Mouse (Mus musculus) neural tube, embryonic 14.5 days (tissue): Measurements from ENCODE around the gene Sdc3. TPM values are rescaled to one million over a fixed set of nuclear protein-coding genes. Genes with fewer than 3 reads are reported as not detected.

Experiments used
- ATAC-seq: fragments of 200-750 bp; cut with Nextera tagmentation; 2 replicates; pipeline ENCODE4 v1.8.0; 2017; ENCODE audit warnings: low read depth, mild to moderate bottlenecking, moderate TSS enrichment, moderate library complexity
- H3K27ac ChIP-seq: fragments of 300-500 bp; sonication (generic); 2 replicates; pipeline ENCODE4 v1.5.1; 2014; ENCODE audit warnings: low read depth, mild to moderate bottlenecking, control low read depth, low read length, moderate library complexity, mixed read lengths
- H3K27me3 ChIP-seq: fragments of 300-500 bp; sonication (generic); 2 replicates; pipeline ENCODE4 v1.6.1; 2014; ENCODE audit warnings: low read length; ENCODE audit not compliant: control insufficient read depth, insufficient read depth
- H3K36me3 ChIP-seq: fragments of 300-500 bp; sonication (generic); 2 replicates; pipeline ENCODE4 v1.6.1; 2014; ENCODE audit warnings: low read length, mixed read lengths; ENCODE audit not compliant: control insufficient read depth, insufficient read depth
- H3K4me1 ChIP-seq: fragments of 300-500 bp; sonication (generic); 2 replicates; pipeline ENCODE4 v1.6.1; 2014; ENCODE audit warnings: low read length; ENCODE audit not compliant: control insufficient read depth, insufficient read depth
- H3K4me2 ChIP-seq: fragments of 300-500 bp; sonication (generic); 2 replicates; pipeline ENCODE4 v1.6.1; 2014; ENCODE audit warnings: mild to moderate bottlenecking, low read depth, low read length, control low read depth
- H3K4me3 ChIP-seq: fragments of 300-500 bp; sonication (generic); 2 replicates; pipeline ENCODE4 v1.5.1; 2014; ENCODE audit warnings: low read depth, low read length, control low read depth, mixed read lengths
- H3K9ac ChIP-seq: fragments of 300-500 bp; sonication (generic); replicated peaks from 2 replicates; pipeline ENCODE4 v1.6.1; 2014; ENCODE audit warnings: low read depth, mild to moderate bottlenecking, control low read depth, low read length, mixed read lengths
- H3K9me3 ChIP-seq: fragments of 300-500 bp; sonication (generic); 2 replicates; pipeline ENCODE4 v1.6.1; 2016; ENCODE audit warnings: low read length; ENCODE audit not compliant: control insufficient read depth
- WGBS: fragments of 180-500 bp; shearing (Covaris S2); extraction: QIAGEN DNeasy Blood & Tissue Kit; methylation state at CpG from one replicate; pipeline ENCODE4 v1.1.7; 2014; 5-methylcytosine and 5-hydroxymethylcytosine counted together
- polyA plus RNA-seq: library from polyadenylated mRNA; unstranded; fragments of >200 nt; fragmentation: Nextera tagmentation; extraction: Ambion mirVana; gene quantifications from 2 replicates; pipeline ENCODE4 v1.2.1, GENCODE M21; 2014

Gene Sdc3
- polyA plus RNA-seq, 1 experiment from 2014 or later, result 83.4 TPM

DNA sequence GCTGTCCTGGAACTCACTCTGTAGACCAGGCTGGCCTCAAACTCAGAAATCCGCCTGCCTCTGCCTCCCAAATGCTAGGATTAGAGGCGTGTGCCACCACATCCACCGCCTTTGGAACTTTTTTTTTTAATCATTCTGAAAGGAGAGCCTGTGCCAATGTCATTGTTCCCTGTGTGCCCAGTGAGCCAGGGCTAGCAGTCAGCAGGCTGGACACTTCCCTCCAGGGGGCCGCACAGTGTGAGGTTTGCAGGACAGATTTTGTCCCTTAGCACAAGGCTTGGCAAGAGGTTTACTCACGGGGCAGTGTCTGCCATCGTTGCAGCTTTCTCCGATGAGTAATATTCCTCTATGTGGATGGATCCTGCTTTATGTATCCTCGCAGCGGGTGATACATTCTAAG lies 14.4 kb downstream of the Sdc3 start:
- no peak overlapping the region for H3K4me2 ChIP-seq
- no peaks in the 10 kb centered on the region for H3K9me3 ChIP-seq

DNA sequence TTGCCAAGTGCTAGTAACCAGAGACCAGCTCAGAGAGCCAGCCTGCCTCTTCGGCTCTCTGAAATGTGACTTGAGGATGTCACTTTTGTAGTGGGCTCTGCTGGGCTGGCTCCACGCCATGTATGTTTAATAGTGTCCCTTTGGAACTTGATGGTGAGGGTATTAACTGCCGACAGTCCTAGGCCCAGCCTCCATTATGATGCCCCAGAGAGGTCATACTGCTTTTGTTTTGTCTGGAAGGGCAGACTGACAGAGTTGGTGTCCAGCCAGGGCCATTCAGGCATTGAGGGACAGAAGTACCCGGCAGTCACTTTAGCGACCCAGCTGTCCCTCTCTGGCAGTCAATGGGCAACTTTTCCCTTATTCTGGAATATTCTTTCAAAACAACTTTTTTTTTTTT lies 17.4 kb downstream of the Sdc3 start:
- Histone ChIP-seq H3K36me3 (no peaks in the 10 kb centered on the region), H3K27me3 (no peaks in the 10 kb centered on the region), H3K9ac (no peak overlapping the region), H3K4me1 (peaks cover 49% of the 10 kb centered on the region), H3K4me2 (no peak overlapping the region), H3K27ac (peak overlapping the region; percentile 58), H3K9me3 (no peaks in the 10 kb centered on the region), H3K4me3 (no peak overlapping the region)
- ATAC-seq, result no peak
- 11% methylated on average over 5 of the region's 5 CpGs for WGBS

More for the DNA sequence above, 14.4 kb downstream of the Sdc3 start:
- Histone ChIP-seq H3K36me3 (no peaks in the 10 kb centered on the region), H3K9ac (no peak overlapping the region), H3K4me3 (no peak overlapping the region), H3K27ac (no peak overlapping the region), H3K27me3 (no peaks in the 10 kb centered on the region), H3K4me1 (peaks cover 27% of the 10 kb centered on the region)
- ATAC-seq, result no peak
- WGBS, result 92% methylated on average over 9 of the region's 9 CpGs

GRCm38 (mm10) chr4:130810845-130811244 lies 18.5 kb downstream of the Sdc3 start:
- no peaks in the 10 kb centered on the region for H3K27me3 ChIP-seq
- H3K9ac ChIP-seq, result no peak overlapping the region
- H3K4me2 ChIP-seq, result no peak overlapping the region
- WGBS, result 36% methylated on average over 3 of the region's 3 CpGs
- no peak overlapping the region for H3K4me3 ChIP-seq
- peak; percentile 10; the same call in 1 of the 2 replicates for ATAC-seq
- H3K27ac ChIP-seq, result no peak overlapping the region
- no peaks in the 10 kb centered on the region for H3K36me3 ChIP-seq
- H3K4me1 ChIP-seq, result peaks cover 51% of the 10 kb centered on the region
- no peaks in the 10 kb centered on the region for H3K9me3 ChIP-seq

GRCm38 (mm10) chr4:130811385-130811784 lies 19.0 kb downstream of the Sdc3 start:
- H3K9ac ChIP-seq, result 0 out of 2 replicates have a peak overlapping the region, but pooled peaks have one; percentile 2

GRCm38 (mm10) chr4:130813958-130814357 lies 21.6 kb downstream of the Sdc3 start:
- no peak overlapping the region for H3K4me2 ChIP-seq
- no peaks in the 10 kb centered on the region for H3K36me3 ChIP-seq
- H3K9me3 ChIP-seq, result no peaks in the 10 kb centered on the region
- peak; percentile 50 for ATAC-seq
- WGBS, result 55% methylated on average over 2 of the region's 2 CpGs
- H3K4me3 ChIP-seq, result no peak overlapping the region
- no peak overlapping the region for H3K9ac ChIP-seq
- peak overlapping the region; percentile 71 for H3K27ac ChIP-seq
- H3K27me3 ChIP-seq, result no peaks in the 10 kb centered on the region
- peaks cover 49% of the 10 kb centered on the region for H3K4me1 ChIP-seq

More at GRCm38 (mm10) chr4:130811385-130811784, 19.0 kb downstream of the Sdc3 start:
- Histone ChIP-seq H3K4me2 (no peak overlapping the region), H3K27ac (no peak overlapping the region), H3K4me1 (peaks cover 51% of the 10 kb centered on the region), H3K4me3 (no peak overlapping the region), H3K27me3 (no peaks in the 10 kb centered on the region), H3K36me3 (no peaks in the 10 kb centered on the region), H3K9me3 (no peaks in the 10 kb centered on the region)
- 41% methylated on average over 7 of the region's 7 CpGs for WGBS
- no peak for ATAC-seq

DNA sequence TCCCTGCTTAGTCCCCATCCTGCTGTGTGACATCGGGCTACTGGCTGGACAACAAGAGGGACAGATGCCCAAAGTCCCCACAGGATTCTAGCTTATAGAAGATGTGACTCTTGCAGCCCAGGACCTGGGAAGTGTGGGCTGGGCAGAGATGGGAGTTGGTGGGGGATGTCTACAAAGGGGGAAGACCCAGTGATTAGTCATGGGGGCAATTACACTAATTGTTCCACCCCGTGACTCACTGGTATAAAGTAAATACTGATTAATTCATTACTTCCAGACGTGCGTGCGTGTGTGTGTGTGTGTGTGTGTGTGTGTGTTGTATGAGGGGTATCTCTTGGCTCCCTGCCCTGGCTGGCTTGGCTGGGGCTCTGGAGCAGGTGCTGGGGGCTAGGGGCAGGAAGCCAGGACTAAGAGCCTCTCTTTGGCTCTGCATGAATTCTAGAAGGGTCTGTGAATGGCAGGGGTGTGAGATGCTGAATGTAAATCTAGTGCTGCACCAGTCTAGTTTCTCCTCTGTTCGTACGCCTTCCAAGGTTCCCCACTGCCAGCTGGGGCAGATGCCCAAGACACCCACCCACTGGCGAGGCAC lies 22.5 kb downstream of the Sdc3 start:
- Histone ChIP-seq H3K4me1 (peaks cover 42% of the 10 kb centered on the region), H3K9me3 (no peaks in the 10 kb centered on the region), H3K27ac (peak overlapping the region; percentile 71), H3K27me3 (no peaks in the 10 kb centered on the region), H3K9ac (no peak overlapping the region), H3K36me3 (no peaks in the 10 kb centered on the region), H3K4me3 (no peak overlapping the region), H3K4me2 (no peak overlapping the region)
- 37% methylated on average over 8 of the region's 8 CpGs for WGBS
- ATAC-seq, result peak; percentile 52

GRCm38 (mm10) chr4:130815860-130816259 lies 23.5 kb downstream of the Sdc3 start:
- no peak for ATAC-seq
- H3K9me3 ChIP-seq, result no peaks in the 10 kb centered on the region
- H3K4me1 ChIP-seq, result peaks cover 42% of the 10 kb centered on the region
- WGBS, result 89% methylated on average over 8 of the region's 8 CpGs
- H3K27ac ChIP-seq, result no peak overlapping the region; the same call in 1 of the 2 replicates
- no peak overlapping the region for H3K4me2 ChIP-seq
- no peak overlapping the region for H3K4me3 ChIP-seq
- H3K9ac ChIP-seq, result no peak overlapping the region
- 0 out of 2 replicates have a peak, but pooled peaks cover 4% of the 10 kb centered on the region for H3K36me3 ChIP-seq
- H3K27me3 ChIP-seq, result no peaks in the 10 kb centered on the region

GRCm38 (mm10) chr4:130819806-130820205 lies 27.5 kb downstream of the Sdc3 start:
- Histone ChIP-seq H3K9ac (no peak overlapping the region), H3K27me3 (no peaks in the 10 kb centered on the region), H3K36me3 (peaks cover 28% of the 10 kb centered on the region), H3K4me3 (no peak overlapping the region), H3K27ac (no peak overlapping the region), H3K9me3 (no peaks in the 10 kb centered on the region), H3K4me2 (no peak overlapping the region), H3K4me1 (peaks cover 9% of the 10 kb centered on the region)
- WGBS, result 81% methylated on average over 3 of the region's 3 CpGs
- no peak for ATAC-seq

GRCm38 (mm10) chr4:130820594-130821255 lies 28.4 kb downstream of the Sdc3 start:
- H3K9me3 ChIP-seq, result no peaks in the 10 kb centered on the region
- peaks cover 32% of the 10 kb centered on the region for H3K36me3 ChIP-seq
- 0 out of 2 replicates have a peak, but pooled peaks cover 1% of the 10 kb centered on the region for H3K4me1 ChIP-seq
- no peaks in the 10 kb centered on the region for H3K27me3 ChIP-seq
- no peak overlapping the region for H3K9ac ChIP-seq
- ATAC-seq, result no peak
- H3K4me2 ChIP-seq, result no peak overlapping the region
- H3K27ac ChIP-seq, result no peak overlapping the region
- WGBS, result 87% methylated on average over 7 of the region's 7 CpGs
- H3K4me3 ChIP-seq, result no peak overlapping the region
